Mouse (Mus musculus): ENCODE data around the gene Olfr1261. TPM values are rescaled to one million over a fixed set of nuclear protein-coding genes. Genes with fewer than 3 reads are reported as not detected.

Olfr1261 gene
- polyA plus RNA-seq, 2 experiments = not detected

GRCm38 (mm10) chr2:90011831-90012230 lies 20.8 kb downstream of the Olfr1261 start, which contains the start of gene Olfr1263:
Gene Olfr1263 (plus strand): TSS chr2:90012131.
- Histone ChIP-seq H3K27me3 (ENCODE audit: control insufficient read depth, insufficient read depth, low read length) (no peaks in the 10 kb centered on the region), H3K27ac (no peak within 1 kb of the TSS), H3K36me3 (replicated peaks; ENCODE audit: control insufficient read depth, insufficient read depth, low read depth) (no peaks in the 10 kb centered on the region), H3K4me1 (replicated peaks; ENCODE audit: control insufficient read depth in 2 of 2, insufficient read depth in 2 of 2, low read length in 1 of 2) (no peaks in the 10 kb centered on the region), H3K4me3 (ENCODE audit: insufficient read depth in 1 of 2, low read depth in 2 of 2, low read length in 2 of 2) (no peak within 1 kb of the TSS), H3K4me2 (ENCODE audit: low read depth) (no peak within 1 kb of the TSS), H3K9ac (replicated peaks) (no peak within 1 kb of the TSS), H3K9me3 (ENCODE audit: control insufficient read depth, low read length) (no peaks in the 10 kb centered on the region)
- ATAC-seq (ENCODE audit: insufficient read depth) (no peak), DNase-seq (ENCODE audit: low read depth in 3 of 3, low spot score in 3 of 3) (no peak)
- TF ChIP-seq CTCF (IDR thresholded peaks at IDR 0.05; ENCODE audit: low read depth) (no peak), EP300 (IDR thresholded peaks at IDR 0.05; ENCODE audit: low read depth) (no peak)
- WGBS (ENCODE audit: insufficient replicate concordance) = 50% methylated on average over 2 of the region's 2 CpGs

GRCm38 (mm10) chr2:90025477-90025876 lies 34.5 kb downstream of the Olfr1261 start, which contains the start of gene Olfr1264:
Gene Olfr1264 (minus strand): TSS chr2:90025577.
- no peak within 1 kb of the TSS for H3K9ac ChIP-seq (replicated peaks)
- H3K9me3 ChIP-seq (ENCODE audit: control insufficient read depth, low read length) = no peaks in the 10 kb centered on the region
- TF ChIP-seq CTCF (IDR thresholded peaks at IDR 0.05; ENCODE audit: low read depth) = no peak
- TF ChIP-seq EP300 (IDR thresholded peaks at IDR 0.05; ENCODE audit: low read depth) = no peak
- DNase-seq (ENCODE audit: low read depth in 3 of 3, low spot score in 3 of 3) (no peak), ATAC-seq (ENCODE audit: insufficient read depth) (no peak)
- H3K4me3 ChIP-seq (ENCODE audit: insufficient read depth in 1 of 2, low read depth in 2 of 2, low read length in 2 of 2) = no peak within 1 kb of the TSS
- WGBS (ENCODE audit: insufficient replicate concordance) = 64% methylated on average over 2 of the region's 2 CpGs
- H3K4me2 ChIP-seq (ENCODE audit: low read depth) = no peak within 1 kb of the TSS
- H3K27ac ChIP-seq = no peak within 1 kb of the TSS
- H3K36me3 ChIP-seq (replicated peaks; ENCODE audit: control insufficient read depth, insufficient read depth, low read depth) = no peaks in the 10 kb centered on the region
- H3K27me3 ChIP-seq (ENCODE audit: control insufficient read depth, insufficient read depth, low read length) = no peaks in the 10 kb centered on the region
- no peaks in the 10 kb centered on the region for H3K4me1 ChIP-seq (replicated peaks; ENCODE audit: control insufficient read depth in 2 of 2, insufficient read depth in 2 of 2, low read length in 1 of 2)

DNA sequence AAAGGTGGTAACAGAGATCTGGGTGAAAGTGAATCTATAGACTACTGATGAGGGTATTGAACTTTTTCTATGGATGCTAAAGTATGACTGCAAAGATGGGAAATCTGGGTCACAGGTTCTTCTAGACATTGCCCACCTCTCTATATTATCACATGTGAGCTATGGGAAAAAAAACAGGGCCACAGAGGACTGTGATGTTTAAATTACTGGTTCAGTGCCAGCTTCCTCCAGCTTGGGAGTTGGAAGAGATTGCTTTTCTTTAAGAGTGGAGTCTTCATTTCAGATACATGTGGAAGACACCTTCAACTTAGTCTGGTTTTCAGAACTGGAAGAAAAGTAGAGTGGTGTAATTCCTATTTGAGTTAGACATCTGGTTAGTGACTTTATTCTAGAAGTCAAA lies 44.0 kb downstream of the Olfr1261 start, which contains the start of gene Olfr1265:
Olfr1265 (plus strand) TSS at position 301 of the 400 bp plus-strand sequence.
- DNase-seq (ENCODE audit: low read depth in 3 of 3, low spot score in 3 of 3) (no peak), ATAC-seq (ENCODE audit: insufficient read depth) (no peak)
- Histone ChIP-seq H3K27me3 (ENCODE audit: control insufficient read depth, insufficient read depth, low read length) (no peaks in the 10 kb centered on the region), H3K4me3 (ENCODE audit: insufficient read depth in 1 of 2, low read depth in 2 of 2, low read length in 2 of 2) (no peak within 1 kb of the TSS), H3K9ac (replicated peaks) (no peak within 1 kb of the TSS), H3K4me2 (ENCODE audit: low read depth) (no peak within 1 kb of the TSS), H3K4me1 (replicated peaks; ENCODE audit: control insufficient read depth in 2 of 2, insufficient read depth in 2 of 2, low read length in 1 of 2) (no peaks in the 10 kb centered on the region), H3K36me3 (replicated peaks; ENCODE audit: control insufficient read depth, insufficient read depth, low read depth) (no peaks in the 10 kb centered on the region), H3K27ac (no peak within 1 kb of the TSS), H3K9me3 (ENCODE audit: control insufficient read depth, low read length) (no peaks in the 10 kb centered on the region)
- TF ChIP-seq EP300 (IDR thresholded peaks at IDR 0.05; ENCODE audit: low read depth) = no peak
- no peak for TF ChIP-seq CTCF (IDR thresholded peaks at IDR 0.05; ENCODE audit: low read depth)

Other genes with a start within 250 kb of the Olfr1261 start
- gene Olfr1253, start 234.1 kb upstream of the Olfr1261 start, polyA plus RNA-seq (2012; rRNA removed) = not detected in 2 replicates
- gene Olfr1253, start 234.1 kb upstream of the Olfr1261 start, polyA plus RNA-seq (2014; fragmentation: Nextera tagmentation; extraction: Ambion mirVana) = not detected in 2 replicates
- not detected in 2 replicates for gene Olfr1254, start 197.6 kb upstream of the Olfr1261 start, polyA plus RNA-seq (2012; rRNA removed)
- gene Olfr1254, start 197.6 kb upstream of the Olfr1261 start, polyA plus RNA-seq (2014; fragmentation: Nextera tagmentation; extraction: Ambion mirVana) = not detected in 2 replicates
- not detected in 2 replicates for gene Olfr1255, start 179.2 kb upstream of the Olfr1261 start, polyA plus RNA-seq (2012; rRNA removed)
- gene Olfr1255, start 179.2 kb upstream of the Olfr1261 start, polyA plus RNA-seq (2014; fragmentation: Nextera tagmentation; extraction: Ambion mirVana) = not detected in 2 replicates
- gene Olfr1256, start 149.7 kb upstream of the Olfr1261 start, polyA plus RNA-seq (2012; rRNA removed) = not detected in 2 replicates
- gene Olfr1256, start 149.7 kb upstream of the Olfr1261 start, polyA plus RNA-seq (2014; fragmentation: Nextera tagmentation; extraction: Ambion mirVana) = not detected in 2 replicates
- gene Olfr48, start 143.0 kb upstream of the Olfr1261 start, polyA plus RNA-seq (2012; rRNA removed) = not detected in 2 replicates
- not detected in 2 replicates for gene Olfr48, start 143.0 kb upstream of the Olfr1261 start, polyA plus RNA-seq (2014; fragmentation: Nextera tagmentation; extraction: Ambion mirVana)
- gene Olfr1257, start 112.8 kb upstream of the Olfr1261 start, polyA plus RNA-seq (2012; rRNA removed) = not detected in 2 replicates
- not detected in 2 replicates for gene Olfr1257, start 112.8 kb upstream of the Olfr1261 start, polyA plus RNA-seq (2014; fragmentation: Nextera tagmentation; extraction: Ambion mirVana)
- not detected in 2 replicates for gene Olfr1258, start 63.9 kb upstream of the Olfr1261 start, polyA plus RNA-seq (2012; rRNA removed)
- gene Olfr1258, start 63.9 kb upstream of the Olfr1261 start, polyA plus RNA-seq (2014; fragmentation: Nextera tagmentation; extraction: Ambion mirVana) = not detected in 2 replicates
- not detected in 2 replicates for gene Olfr1259, start 42.6 kb upstream of the Olfr1261 start, polyA plus RNA-seq (2012; rRNA removed)
- not detected in 2 replicates for gene Olfr1259, start 42.6 kb upstream of the Olfr1261 start, polyA plus RNA-seq (2014; fragmentation: Nextera tagmentation; extraction: Ambion mirVana)
- not detected in 2 replicates for gene Olfr1260, start 16.9 kb upstream of the Olfr1261 start, polyA plus RNA-seq (2012; rRNA removed)
- gene Olfr1260, start 16.9 kb upstream of the Olfr1261 start, polyA plus RNA-seq (2014; fragmentation: Nextera tagmentation; extraction: Ambion mirVana) = not detected in 2 replicates
- not detected in 2 replicates for gene Olfr1262, start 8.9 kb downstream of the Olfr1261 start, polyA plus RNA-seq (2012; rRNA removed)
- not detected in 2 replicates for gene Olfr1262, start 8.9 kb downstream of the Olfr1261 start, polyA plus RNA-seq (2014; fragmentation: Nextera tagmentation; extraction: Ambion mirVana)
- gene Olfr1263, start 20.9 kb downstream of the Olfr1261 start, polyA plus RNA-seq (2012; rRNA removed) = not detected in 2 replicates
- not detected in 2 replicates for gene Olfr1263, start 20.9 kb downstream of the Olfr1261 start, polyA plus RNA-seq (2014; fragmentation: Nextera tagmentation; extraction: Ambion mirVana)
- not detected in 2 replicates for gene Olfr1264, start 34.4 kb downstream of the Olfr1261 start, polyA plus RNA-seq (2012; rRNA removed)
- gene Olfr1264, start 34.4 kb downstream of the Olfr1261 start, polyA plus RNA-seq (2014; fragmentation: Nextera tagmentation; extraction: Ambion mirVana) = not detected in 2 replicates
- gene Olfr1265, start 44.1 kb downstream of the Olfr1261 start, polyA plus RNA-seq (2012; rRNA removed) = not detected in 2 replicates
- gene Olfr1265, start 44.1 kb downstream of the Olfr1261 start, polyA plus RNA-seq (2014; fragmentation: Nextera tagmentation; extraction: Ambion mirVana) = not detected in 2 replicates
- not detected in 2 replicates for gene Olfr140, start 72.4 kb downstream of the Olfr1261 start, polyA plus RNA-seq (2012; rRNA removed)
- gene Olfr140, start 72.4 kb downstream of the Olfr1261 start, polyA plus RNA-seq (2014; fragmentation: Nextera tagmentation; extraction: Ambion mirVana) = not detected in 2 replicates
- not detected in 2 replicates for gene Olfr1269, start 130.2 kb downstream of the Olfr1261 start, polyA plus RNA-seq (2012; rRNA removed)
- not detected in 2 replicates for gene Olfr1269, start 130.2 kb downstream of the Olfr1261 start, polyA plus RNA-seq (2014; fragmentation: Nextera tagmentation; extraction: Ambion mirVana)
- gene Olfr32, start 151.1 kb downstream of the Olfr1261 start, polyA plus RNA-seq (2012; rRNA removed) = not detected in 2 replicates
- not detected in 2 replicates for gene Olfr32, start 151.1 kb downstream of the Olfr1261 start, polyA plus RNA-seq (2014; fragmentation: Nextera tagmentation; extraction: Ambion mirVana)
- not detected in 2 replicates for gene Olfr1270, start 161.9 kb downstream of the Olfr1261 start, polyA plus RNA-seq (2012; rRNA removed)
- not detected in 2 replicates for gene Olfr1270, start 161.9 kb downstream of the Olfr1261 start, polyA plus RNA-seq (2014; fragmentation: Nextera tagmentation; extraction: Ambion mirVana)
- gene Olfr1506, start 233.3 kb downstream of the Olfr1261 start, polyA plus RNA-seq (2012; rRNA removed) = not detected in 2 replicates
- gene Olfr1506, start 233.3 kb downstream of the Olfr1261 start, polyA plus RNA-seq (2014; fragmentation: Nextera tagmentation; extraction: Ambion mirVana) = not detected in 2 replicates

Data from liver, embryonic 14.5 days (tissue).